Mouse (Mus musculus): ENCODE data around the gene 3110082J24Rik.

GRCm38 (mm10) chr5:30155395-30155792 lies 49.5 kb upstream of the 3110082J24Rik start:
- TF ChIP-seq CTCF (conservative IDR thresholded peaks at IDR 0.05; ENCODE audit: insufficient read depth, insufficient read length, low read depth, low read length) (no peak), POLR2A (IDR thresholded peaks at IDR 0.05; ENCODE audit: low read depth, low read length) (no peak)

All from kidney, adult 2 months (tissue).